Mouse (Mus musculus): Measurements from ENCODE around the gene Chil1.

Chil1 gene

GRCm38 (mm10) chr1:134182025-134182424 lies at the start of gene Chil1:
Gene Chil1 (plus strand): TSS chr1:134182176.
- DNase-seq (ENCODE audit: low read depth, low spot score), result no peak

- DNase-seq (ENCODE audit: low read depth, low spot score), result no peak
These were observed 48.7 kb upstream of the Chil1 start for GRCm38 (mm10) chr1:134133316-134133715.

- DNase-seq (ENCODE audit: low read depth, low spot score), result no peak
These were observed 45.6 kb upstream of the Chil1 start for GRCm38 (mm10) chr1:134136351-134136750.

DNA sequence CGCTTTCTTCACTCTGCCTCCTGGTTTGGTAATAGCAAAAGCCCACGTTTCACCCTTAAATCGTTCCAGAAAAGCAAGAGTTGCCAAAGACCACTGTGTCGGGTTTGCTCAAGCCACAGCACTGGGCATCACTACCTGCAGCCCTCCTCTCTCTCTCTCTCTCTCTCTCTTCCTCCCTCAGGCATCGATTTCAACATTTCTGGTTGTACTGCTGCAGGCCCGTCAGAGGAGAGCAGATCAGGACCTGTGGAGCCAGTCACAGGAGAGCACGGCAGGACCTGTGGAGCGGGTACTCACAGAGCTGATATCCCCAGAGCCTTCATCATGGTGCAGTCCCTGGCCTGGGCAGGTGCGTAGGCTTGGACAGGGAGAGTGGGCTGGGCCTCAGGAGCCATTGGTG lies 43.6 kb upstream of the Chil1 start:
- no peak for DNase-seq (ENCODE audit: low read depth, low spot score)

DNA sequence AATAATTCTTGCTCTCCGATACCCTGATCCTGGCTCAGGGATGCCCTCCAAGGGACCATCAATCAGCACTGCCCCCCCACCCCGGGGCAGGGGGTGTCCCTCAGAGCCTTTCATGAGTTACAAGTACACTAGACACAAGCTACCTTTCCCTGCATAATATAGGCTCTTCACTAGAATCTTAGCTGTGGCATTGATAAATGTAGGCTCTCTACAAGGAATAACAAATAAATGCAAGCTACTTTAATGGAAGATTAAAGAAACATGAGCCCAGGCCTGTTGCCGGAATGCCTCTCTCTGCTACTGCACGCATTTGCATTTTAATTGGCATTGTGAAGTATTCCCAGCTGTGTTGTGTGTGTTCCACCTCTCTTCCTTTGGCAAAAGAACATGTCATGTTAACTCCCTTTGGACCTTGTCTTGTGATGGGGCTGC lies 39.6 kb upstream of the Chil1 start:
- DNase-seq (ENCODE audit: low read depth, low spot score), result no peak

- no peak for DNase-seq (ENCODE audit: low read depth, low spot score)
These were observed 35.9 kb upstream of the Chil1 start for GRCm38 (mm10) chr1:134146066-134146465.

DNA sequence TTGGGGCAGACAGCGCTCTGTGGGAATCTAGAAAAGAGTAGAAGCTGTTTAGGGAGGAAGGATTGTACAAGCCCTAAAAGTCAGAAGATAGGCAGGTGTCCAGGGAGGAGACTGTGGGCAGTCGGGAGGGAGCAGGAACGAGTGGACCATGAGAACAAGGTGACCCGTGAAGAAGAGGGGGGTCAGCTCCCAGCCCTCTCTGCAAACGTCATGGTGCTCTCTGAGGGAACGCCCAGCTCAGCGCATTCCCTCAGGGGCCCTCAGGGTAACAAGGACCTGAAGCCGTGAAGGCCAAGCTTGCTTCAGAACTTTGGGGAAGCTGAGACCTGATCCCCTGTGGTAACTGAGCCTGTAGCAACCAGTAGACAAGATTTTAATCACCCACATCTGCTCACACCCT lies 31.9 kb upstream of the Chil1 start:
- DNase-seq (ENCODE audit: low read depth, low spot score), result no peak

DNA sequence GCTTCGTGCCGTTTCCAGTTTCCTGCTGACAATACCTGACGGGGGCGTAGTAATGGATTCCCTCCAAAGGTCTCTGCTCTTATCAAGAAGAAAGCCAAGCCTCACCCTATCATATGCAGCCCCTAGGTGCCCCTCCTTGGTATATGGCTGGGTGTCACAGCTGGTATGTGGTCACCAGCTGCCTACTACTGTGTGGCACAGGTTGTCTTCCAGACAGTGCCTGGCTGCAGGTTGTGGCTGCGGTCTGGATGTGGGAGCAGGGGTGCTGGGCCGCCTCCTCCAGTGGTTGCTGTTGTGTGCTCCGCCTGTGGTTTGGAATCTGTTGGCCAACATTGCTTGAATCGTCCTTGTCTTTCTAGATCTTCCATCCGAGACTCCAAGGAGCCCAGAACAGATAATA lies 31.2 kb upstream of the Chil1 start:
- DNase-seq (ENCODE audit: low read depth, low spot score), result no peak

DNA sequence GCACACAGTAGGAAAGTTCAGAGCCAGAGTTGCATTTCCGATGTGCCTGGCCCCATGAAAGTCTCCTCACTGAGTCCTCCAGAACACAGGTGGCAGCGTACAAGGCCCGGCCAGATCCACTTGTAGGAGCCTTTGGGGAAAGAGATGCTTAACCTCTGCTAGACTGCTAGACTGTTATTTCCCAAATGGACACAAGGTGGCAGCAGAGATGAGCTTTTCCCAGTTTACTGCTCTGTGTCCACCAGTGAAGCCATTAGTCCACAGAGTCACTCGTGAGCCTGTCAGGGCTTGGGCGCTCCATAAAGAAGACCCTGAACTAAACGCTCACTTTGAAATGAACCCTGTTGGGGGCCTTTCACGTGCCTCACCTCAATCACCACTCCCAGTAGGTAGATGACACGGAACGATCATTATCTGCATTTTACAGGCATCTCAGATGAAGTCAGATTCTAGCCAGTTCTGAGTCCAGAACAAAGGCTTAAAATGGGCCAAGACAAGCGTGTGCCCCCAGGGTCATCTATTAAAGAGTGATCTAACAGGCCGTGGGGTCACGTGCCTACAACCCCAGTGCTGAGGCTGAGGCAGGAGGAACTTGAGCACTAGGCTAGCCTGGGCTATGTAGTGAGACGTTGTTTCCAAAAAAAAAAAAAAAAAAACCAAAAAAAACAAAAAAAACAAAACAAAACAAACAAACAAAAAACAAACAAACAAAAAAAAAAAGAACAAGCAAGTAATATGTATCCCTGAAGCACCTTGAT lies 30.1 kb upstream of the Chil1 start:
- peak; percentile 93 for DNase-seq (ENCODE audit: low read depth, low spot score)

- no peak for DNase-seq (ENCODE audit: low read depth, low spot score)
These were observed 29.1 kb upstream of the Chil1 start for GRCm38 (mm10) chr1:134152626-134153590.

DNA sequence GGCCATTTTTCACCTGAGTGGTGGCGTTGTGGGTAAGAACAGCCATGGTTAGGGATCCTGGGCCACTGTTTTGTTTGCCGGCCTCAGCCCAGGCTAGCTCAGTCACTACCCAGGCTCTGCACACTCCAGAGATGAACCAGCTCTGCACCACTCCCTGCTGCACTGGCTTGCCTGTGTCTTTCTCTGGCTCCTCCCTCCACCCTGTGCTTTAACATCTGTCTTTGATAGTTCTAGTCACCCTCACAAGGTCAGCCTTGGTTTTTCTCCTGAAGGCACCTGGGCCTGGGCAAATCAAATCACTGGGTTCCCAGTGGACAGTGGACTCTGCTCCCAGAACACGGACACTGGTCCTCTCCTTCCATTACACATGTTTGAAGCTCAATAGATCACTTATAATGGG lies 27.9 kb upstream of the Chil1 start:
- DNase-seq (ENCODE audit: low read depth, low spot score), result no peak

GRCm38 (mm10) chr1:134154655-134155054 lies 27.3 kb upstream of the Chil1 start:
- no peak for DNase-seq (ENCODE audit: low read depth, low spot score)

GRCm38 (mm10) chr1:134160404-134160803 lies 21.6 kb upstream of the Chil1 start:
- DNase-seq (ENCODE audit: low read depth, low spot score), result no peak

DNA sequence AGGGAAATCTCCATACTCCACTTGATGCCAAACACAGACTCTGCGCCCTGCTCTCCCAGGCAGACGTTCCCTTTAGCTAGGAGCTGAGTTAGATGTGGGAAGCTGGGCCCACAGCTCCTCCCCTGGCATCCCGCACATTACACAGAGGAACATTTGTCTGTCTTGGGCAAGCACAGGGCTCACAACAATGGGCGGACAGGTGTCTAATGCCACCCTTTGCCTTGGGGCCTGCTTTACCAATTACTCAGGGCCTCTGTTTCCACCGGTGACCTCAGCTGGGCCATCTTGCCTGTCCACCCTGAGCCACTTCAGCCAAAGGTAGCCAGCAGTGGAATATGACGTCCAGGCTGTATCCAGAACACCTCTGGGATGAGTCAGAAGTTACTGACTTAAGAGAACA lies 20.6 kb upstream of the Chil1 start:
- no peak for DNase-seq (ENCODE audit: low read depth, low spot score)

GRCm38 (mm10) chr1:134162510-134163225 lies 19.3 kb upstream of the Chil1 start:
- no peak for DNase-seq (ENCODE audit: low read depth, low spot score)

- no peak for DNase-seq (ENCODE audit: low read depth, low spot score)
These were observed 18.5 kb upstream of the Chil1 start for GRCm38 (mm10) chr1:134163476-134163875.

DNA sequence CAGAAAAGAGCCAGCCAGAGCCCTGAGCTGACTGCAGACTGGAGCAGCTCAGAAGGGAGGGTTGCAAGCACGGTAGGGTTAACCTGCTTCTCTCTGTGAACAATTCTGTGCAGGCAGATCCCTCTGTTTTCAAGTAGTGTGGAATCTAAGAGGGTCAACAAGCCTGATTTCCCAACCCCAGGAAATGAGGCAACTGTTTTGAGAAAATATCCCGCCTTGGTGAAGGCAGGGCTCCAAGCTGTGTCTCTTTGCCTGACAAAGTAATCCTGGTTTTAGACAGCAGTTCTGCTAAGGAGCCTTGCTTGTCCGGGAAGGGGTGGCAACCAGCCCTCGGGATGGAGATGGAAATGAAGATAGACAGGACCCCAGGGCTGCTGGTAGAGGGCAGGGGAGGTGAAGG lies 17.5 kb upstream of the Chil1 start:
- DNase-seq (ENCODE audit: low read depth, low spot score), result no peak

DNA sequence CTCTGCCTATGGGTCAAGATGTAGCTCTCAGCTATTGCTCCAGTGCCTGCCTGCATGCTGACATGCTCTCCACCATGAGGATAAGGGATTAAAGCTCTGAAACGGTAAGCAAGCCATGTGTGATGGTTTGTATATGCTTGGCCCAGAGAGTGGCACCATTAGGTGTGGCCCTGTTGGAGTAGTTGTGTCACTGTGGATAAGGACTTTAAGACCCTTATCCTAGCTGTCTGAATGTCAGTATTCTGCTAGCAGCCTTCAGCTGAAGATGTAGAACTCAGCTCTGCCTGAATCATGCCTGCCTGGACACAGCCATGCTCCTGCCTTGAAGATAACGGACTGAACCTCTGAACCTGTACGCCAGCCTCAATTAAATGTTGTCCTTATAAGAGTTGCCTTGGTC lies 15.4 kb upstream of the Chil1 start:
- no peak for DNase-seq (ENCODE audit: low read depth, low spot score)

DNA sequence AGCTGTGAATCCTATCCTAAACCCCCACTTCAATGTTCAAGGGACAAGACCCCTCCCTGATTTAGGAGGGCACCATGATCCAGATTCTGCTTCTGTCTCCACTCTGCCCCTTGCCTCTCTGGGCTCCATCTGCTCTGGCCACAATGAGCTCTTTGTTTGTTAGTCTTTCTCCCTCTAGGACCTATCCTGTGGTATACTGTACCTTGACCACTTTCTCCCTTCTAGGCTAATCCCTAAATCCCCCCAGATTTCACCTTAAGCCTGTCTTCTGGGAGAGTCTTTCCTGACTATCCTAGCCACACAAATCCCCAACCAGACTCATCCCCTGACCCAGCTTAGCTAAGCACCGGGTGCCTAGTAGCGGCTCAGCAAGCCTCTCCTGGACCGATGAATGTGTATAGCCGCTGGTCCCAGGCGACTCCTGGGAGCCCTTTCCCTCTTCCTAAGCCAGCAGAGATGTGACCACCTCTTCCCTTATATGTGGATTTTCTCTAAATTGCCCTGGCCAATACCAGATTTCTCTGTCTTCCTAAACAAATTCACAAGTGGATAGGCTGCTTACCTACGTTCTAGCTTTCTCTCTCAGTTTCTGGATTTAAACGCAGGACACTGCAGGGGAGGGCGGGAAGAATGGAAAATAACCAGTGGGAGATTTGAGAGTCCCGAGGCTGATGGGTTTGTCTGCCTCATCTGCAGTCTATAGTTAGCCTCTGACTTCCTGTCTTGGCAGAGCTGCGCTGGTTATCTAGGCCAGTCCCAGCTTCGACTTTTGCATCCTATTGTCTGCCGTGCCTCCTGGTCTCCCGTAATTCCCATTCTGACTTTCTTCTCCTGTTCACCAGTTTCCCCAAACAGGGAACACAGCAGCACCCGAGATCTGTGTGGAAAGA lies 14.3 kb upstream of the Chil1 start:
- DNase-seq (ENCODE audit: low read depth, low spot score), result no peak

DNA sequence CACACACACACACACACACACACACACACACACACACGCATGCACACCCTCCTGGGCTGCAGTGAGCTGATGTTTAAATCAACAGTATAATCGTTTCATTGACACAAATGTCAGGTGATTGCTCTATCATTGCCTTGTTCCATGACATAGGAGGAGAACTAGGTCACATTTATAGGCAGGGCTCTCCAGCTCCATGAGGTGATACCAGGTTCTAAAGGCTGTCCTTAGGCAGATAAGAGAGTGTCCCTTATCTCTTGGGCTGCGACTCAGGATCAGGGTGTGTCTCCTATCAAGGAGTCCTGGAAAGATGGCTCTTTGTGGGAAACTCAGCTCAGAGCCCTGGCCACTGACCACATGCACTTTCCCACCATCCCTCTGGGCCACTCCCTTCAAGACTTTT lies 13.4 kb upstream of the Chil1 start:
- no peak for DNase-seq (ENCODE audit: low read depth, low spot score)
